Comparison of ENCODE assay signal across 16 mouse cellular contexts in genomic region chr3:103472598-103472997, GRCm38 (mm10).
"Had no signal": no experiment of that assay in that cellular context is flagged by ENCODE, and none has a peak within 500 bp of the region (broad histone marks: within the 10 kb centered on the region; RNA-seq: fewer than 3 reads in every experiment).

No protein-coding gene starts in this region.

- DNase-seq: kidney, adult 11 months; kidney, adult 8-10 months; layer of hippocampus, postnatal 36 days; liver, embryonic 13.5 days; retina, postnatal 1 day; right cerebral cortex, postnatal 25 days; spleen, adult 18-20 months; thymus, postnatal 25 days had no signal

- H3K9me3 ChIP-seq: kidney, embryonic 15.5 days; liver, embryonic 13.5 days; midbrain, embryonic 13.5 days; neural tube, embryonic 13.5 days had no signal

- ATAC-seq: inflammation-experienced regulatory T-cells, adult 6 months; midbrain, embryonic 13.5 days; midbrain, embryonic 16.5 days had no signal

- H3K27me3 ChIP-seq: kidney, embryonic 15.5 days; liver, embryonic 13.5 days; midbrain, embryonic 13.5 days; neural tube, embryonic 13.5 days had no signal

- H3K27ac ChIP-seq: kidney, embryonic 15.5 days; left cerebral cortex, adult 2 months; liver, embryonic 13.5 days; macrophage; midbrain, embryonic 13.5 days; neural tube, embryonic 13.5 days had no signal

- H3K4me3 ChIP-seq: kidney, embryonic 15.5 days; left cerebral cortex, adult 2 months; liver, embryonic 13.5 days; midbrain, embryonic 13.5 days; myocyte; neural tube, embryonic 13.5 days had no signal

- H3K4me2 ChIP-seq: kidney, embryonic 15.5 days; liver, embryonic 13.5 days; midbrain, embryonic 13.5 days; neural tube, embryonic 13.5 days had no signal

- H3K9ac ChIP-seq: kidney, embryonic 15.5 days; liver, embryonic 13.5 days; midbrain, embryonic 13.5 days; neural tube, embryonic 13.5 days had no signal

- H3K4me1 ChIP-seq: kidney, embryonic 15.5 days; liver, embryonic 13.5 days; midbrain, embryonic 13.5 days; neural tube, embryonic 13.5 days had no signal

- H3K36me3 ChIP-seq: kidney, embryonic 15.5 days; liver, embryonic 13.5 days; midbrain, embryonic 13.5 days; neural tube, embryonic 13.5 days had no signal
